Mouse (Mus musculus): ENCODE measurements around the gene Matn1. TPM values are rescaled to one million over a fixed set of nuclear protein-coding genes. Genes with fewer than 3 reads are reported as not detected.

Gene Matn1
- polyA plus RNA-seq, 1 experiment from 2014 or later: not detected

DNA sequence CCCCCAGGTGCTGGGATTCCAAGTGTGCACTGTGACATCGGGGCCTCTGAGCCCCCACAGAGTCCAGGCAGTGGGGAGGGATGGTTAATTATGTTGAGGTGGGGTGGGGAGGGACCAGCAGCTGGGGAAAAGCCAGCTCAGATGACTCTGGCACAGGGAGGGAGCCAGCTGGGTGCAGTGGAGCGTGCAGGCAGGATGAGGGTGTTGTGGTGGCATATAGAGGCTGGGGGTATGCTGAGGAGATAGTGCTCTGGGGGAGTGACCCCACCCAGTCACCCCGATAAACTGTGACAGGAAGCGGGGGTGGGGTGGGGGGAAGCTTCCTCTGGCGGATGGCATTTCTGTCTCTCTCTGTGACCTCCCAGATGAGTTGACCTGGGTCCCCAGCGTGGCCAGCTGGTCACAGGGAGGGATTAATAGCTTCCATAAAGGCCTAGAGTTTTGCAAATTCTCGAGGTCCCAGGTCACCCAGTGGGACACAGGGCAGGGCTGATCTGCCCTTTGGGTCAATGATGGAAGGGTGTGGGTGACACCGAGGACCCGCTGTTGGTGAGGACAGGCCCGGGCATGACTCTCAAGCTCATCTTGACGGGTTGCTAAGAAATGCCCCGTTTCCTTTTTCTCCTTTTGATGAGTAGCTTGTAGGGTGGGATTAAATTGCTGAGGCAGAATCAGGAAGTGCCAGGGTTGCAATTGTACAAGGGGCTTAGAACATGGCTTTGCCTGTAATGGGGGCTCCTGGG lies 23.1 kb upstream of the Matn1 start:
- Histone ChIP-seq H3K9me3 (ENCODE audit: control insufficient read depth, low read length) (no peaks in the 10 kb centered on the region), H3K4me1 (replicated peaks; ENCODE audit: control insufficient read depth, insufficient read depth, low read length) (no peaks in the 10 kb centered on the region; the same call in 1 of the 2 replicates), H3K36me3 (ENCODE audit: control insufficient read depth, insufficient read depth, low read length) (no peaks in the 10 kb centered on the region), H3K9ac (ENCODE audit: low read length) (no peak overlapping the region), H3K27me3 (ENCODE audit: control insufficient read depth, insufficient read depth, low read length) (no peaks in the 10 kb centered on the region), H3K27ac (ENCODE audit: low read depth, low read length) (no peak overlapping the region), H3K4me2 (ENCODE audit: low read depth, low read length, severe bottlenecking) (no peak overlapping the region), H3K4me3 (ENCODE audit: low read depth, low read length) (no peak overlapping the region)
- DNase-seq (ENCODE audit: low spot score) (peak; percentile 60), ATAC-seq (replicated peaks; ENCODE audit: low FRiP score) (no peak)
- 38% methylated on average over 12 of the region's 12 CpGs for WGBS

DNA sequence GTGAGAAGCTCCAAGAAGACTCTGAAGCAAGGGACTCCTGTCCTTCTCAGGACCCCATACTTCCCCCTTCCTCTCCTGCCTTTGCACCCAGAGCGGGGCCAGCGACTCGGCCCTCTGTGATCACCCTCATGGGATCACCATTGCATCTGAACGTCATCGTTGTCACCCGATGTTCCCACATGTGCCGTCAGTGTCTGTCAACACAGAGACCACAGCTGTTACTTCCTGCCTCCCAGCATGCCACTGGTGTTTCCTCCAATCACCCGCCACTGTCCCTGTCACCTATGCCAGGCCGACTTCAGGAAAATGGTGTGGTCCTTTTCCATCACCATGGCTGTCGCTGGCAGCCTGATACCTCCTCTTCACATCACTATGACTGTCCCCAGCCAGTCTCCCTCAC lies 22.2 kb upstream of the Matn1 start:
- no peak for DNase-seq (ENCODE audit: low spot score)
- no peak overlapping the region for H3K9ac ChIP-seq (ENCODE audit: low read length)
- H3K4me3 ChIP-seq (ENCODE audit: low read depth, low read length): no peak overlapping the region
- H3K27me3 ChIP-seq (ENCODE audit: control insufficient read depth, insufficient read depth, low read length): no peaks in the 10 kb centered on the region
- WGBS: 87% methylated on average over 10 of the region's 10 CpGs
- no peaks in the 10 kb centered on the region; the same call in 1 of the 2 replicates for H3K4me1 ChIP-seq (replicated peaks; ENCODE audit: control insufficient read depth, insufficient read depth, low read length)
- H3K27ac ChIP-seq (ENCODE audit: low read depth, low read length): no peak overlapping the region
- no peaks in the 10 kb centered on the region for H3K9me3 ChIP-seq (ENCODE audit: control insufficient read depth, low read length)
- no peak for ATAC-seq (replicated peaks; ENCODE audit: low FRiP score)
- no peak overlapping the region for H3K4me2 ChIP-seq (ENCODE audit: low read depth, low read length, severe bottlenecking)
- no peaks in the 10 kb centered on the region for H3K36me3 ChIP-seq (ENCODE audit: control insufficient read depth, insufficient read depth, low read length)

- no peak for DNase-seq (ENCODE audit: low spot score)
- Histone ChIP-seq H3K36me3 (ENCODE audit: control insufficient read depth, insufficient read depth, low read length) (no peaks in the 10 kb centered on the region), H3K4me1 (replicated peaks; ENCODE audit: control insufficient read depth, insufficient read depth, low read length) (no peaks in the 10 kb centered on the region; the same call in 1 of the 2 replicates), H3K27me3 (ENCODE audit: control insufficient read depth, insufficient read depth, low read length) (no peaks in the 10 kb centered on the region), H3K4me2 (ENCODE audit: low read depth, low read length, severe bottlenecking) (no peak overlapping the region), H3K9ac (ENCODE audit: low read length) (no peak overlapping the region), H3K27ac (ENCODE audit: low read depth, low read length) (no peak overlapping the region), H3K9me3 (ENCODE audit: control insufficient read depth, low read length) (no peaks in the 10 kb centered on the region), H3K4me3 (ENCODE audit: low read depth, low read length) (no peak overlapping the region)
- ATAC-seq (replicated peaks; ENCODE audit: low FRiP score): no peak
- 56% methylated on average over 6 of the region's 6 CpGs for WGBS
These were observed 17.9 kb upstream of the Matn1 start for GRCm38 (mm10) chr4:130926274-130926673.

DNA sequence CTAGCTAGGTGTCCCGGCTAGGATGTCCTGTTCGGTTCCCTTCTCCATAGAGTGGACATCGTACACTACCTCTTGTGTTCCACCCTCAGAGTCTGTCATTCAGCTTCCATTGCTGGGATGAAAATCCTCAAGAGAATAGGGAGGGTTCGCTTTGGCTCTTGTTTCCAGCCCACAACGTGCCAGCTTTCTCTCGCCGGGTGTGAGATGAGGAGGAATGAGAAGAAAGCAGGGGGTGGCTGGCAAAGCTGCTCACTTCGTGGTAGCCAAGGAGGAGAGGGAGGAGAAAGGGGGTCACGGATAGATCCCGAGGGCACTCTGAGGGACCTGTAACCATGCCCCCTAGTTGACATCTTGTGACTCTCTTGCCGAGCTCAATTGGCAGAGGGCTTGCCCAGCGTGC lies 16.4 kb upstream of the Matn1 start:
- Histone ChIP-seq H3K4me3 (ENCODE audit: low read depth, low read length) (no peak overlapping the region), H3K9ac (ENCODE audit: low read length) (no peak overlapping the region), H3K27ac (ENCODE audit: low read depth, low read length) (no peak overlapping the region), H3K27me3 (ENCODE audit: control insufficient read depth, insufficient read depth, low read length) (no peaks in the 10 kb centered on the region), H3K9me3 (ENCODE audit: control insufficient read depth, low read length) (no peaks in the 10 kb centered on the region), H3K36me3 (ENCODE audit: control insufficient read depth, insufficient read depth, low read length) (no peaks in the 10 kb centered on the region), H3K4me1 (replicated peaks; ENCODE audit: control insufficient read depth, insufficient read depth, low read length) (no peaks in the 10 kb centered on the region), H3K4me2 (ENCODE audit: low read depth, low read length, severe bottlenecking) (no peak overlapping the region)
- 83% methylated on average over 12 of the region's 12 CpGs for WGBS
- no peak for DNase-seq (ENCODE audit: low spot score)
- no peak for ATAC-seq (replicated peaks; ENCODE audit: low FRiP score)

DNA sequence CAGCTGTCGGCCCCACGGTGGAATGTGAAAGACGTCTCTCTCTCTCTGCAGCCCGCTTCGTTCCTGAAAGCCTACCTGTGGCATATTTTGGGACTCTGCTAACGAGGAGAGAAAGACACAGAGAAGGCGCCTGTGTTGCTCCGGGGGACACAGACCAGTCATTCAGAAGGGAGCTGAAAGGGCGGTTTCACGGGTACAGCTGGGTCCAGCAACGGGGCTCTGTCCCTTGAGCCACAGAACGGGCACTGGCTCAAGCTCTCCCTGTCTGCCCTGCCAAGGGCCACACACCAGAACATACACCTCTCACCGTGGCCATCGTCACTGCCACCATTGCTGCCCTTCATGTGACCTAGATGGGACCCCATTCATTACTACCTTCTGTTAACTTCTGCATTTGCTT lies 1.5 kb upstream of the Matn1 start:
- ATAC-seq (replicated peaks; ENCODE audit: low FRiP score): no peak
- no peak overlapping the region for H3K4me3 ChIP-seq (ENCODE audit: low read depth, low read length)
- peaks cover 2% of the 10 kb centered on the region; the same call in 1 of the 2 replicates for H3K27me3 ChIP-seq (ENCODE audit: control insufficient read depth, insufficient read depth, low read length)
- no peak for DNase-seq (ENCODE audit: low spot score)
- WGBS: 56% methylated on average over 14 of the region's 14 CpGs
- H3K36me3 ChIP-seq (ENCODE audit: control insufficient read depth, insufficient read depth, low read length): no peaks in the 10 kb centered on the region
- no peaks in the 10 kb centered on the region for H3K9me3 ChIP-seq (ENCODE audit: control insufficient read depth, low read length)
- H3K4me2 ChIP-seq (ENCODE audit: low read depth, low read length, severe bottlenecking): no peak overlapping the region
- no peaks in the 10 kb centered on the region for H3K4me1 ChIP-seq (replicated peaks; ENCODE audit: control insufficient read depth, insufficient read depth, low read length)
- no peak overlapping the region for H3K27ac ChIP-seq (ENCODE audit: low read depth, low read length)
- no peak overlapping the region for H3K9ac ChIP-seq (ENCODE audit: low read length)

GRCm38 (mm10) chr4:130944779-130945178 lies 594 bp downstream of the Matn1 start:
- Histone ChIP-seq H3K4me2 (ENCODE audit: low read depth, low read length, severe bottlenecking) (no peak overlapping the region), H3K4me1 (replicated peaks; ENCODE audit: control insufficient read depth, insufficient read depth, low read length) (no peaks in the 10 kb centered on the region), H3K27ac (ENCODE audit: low read depth, low read length) (no peak overlapping the region), H3K36me3 (ENCODE audit: control insufficient read depth, insufficient read depth, low read length) (no peaks in the 10 kb centered on the region), H3K27me3 (ENCODE audit: control insufficient read depth, insufficient read depth, low read length) (peaks cover 2% of the 10 kb centered on the region; the same call in 1 of the 2 replicates), H3K9me3 (ENCODE audit: control insufficient read depth, low read length) (no peaks in the 10 kb centered on the region), H3K4me3 (ENCODE audit: low read depth, low read length) (no peak overlapping the region), H3K9ac (ENCODE audit: low read length) (no peak overlapping the region)
- WGBS: 90% methylated on average over 7 of the region's 7 CpGs
- ATAC-seq (replicated peaks; ENCODE audit: low FRiP score): no peak
- DNase-seq (ENCODE audit: low spot score): no peak

GRCm38 (mm10) chr4:130947094-130947647 lies 3.0 kb downstream of the Matn1 start:
- H3K4me1 ChIP-seq (replicated peaks; ENCODE audit: control insufficient read depth, insufficient read depth, low read length): no peaks in the 10 kb centered on the region
- no peaks in the 10 kb centered on the region for H3K36me3 ChIP-seq (ENCODE audit: control insufficient read depth, insufficient read depth, low read length)
- no peak overlapping the region for H3K4me2 ChIP-seq (ENCODE audit: low read depth, low read length, severe bottlenecking)
- 25% methylated on average over 13 of the region's 13 CpGs for WGBS
- H3K27ac ChIP-seq (ENCODE audit: low read depth, low read length): no peak overlapping the region
- H3K9ac ChIP-seq (ENCODE audit: low read length): no peak overlapping the region
- no peak overlapping the region for H3K4me3 ChIP-seq (ENCODE audit: low read depth, low read length)
- ATAC-seq (replicated peaks; ENCODE audit: low FRiP score) (0 out of 2 replicates have a peak, but pooled peaks have one; percentile 36), DNase-seq (ENCODE audit: low spot score) (peak; percentile 64)
- H3K27me3 ChIP-seq (ENCODE audit: control insufficient read depth, insufficient read depth, low read length): peaks cover 2% of the 10 kb centered on the region; the same call in 1 of the 2 replicates
- H3K9me3 ChIP-seq (ENCODE audit: control insufficient read depth, low read length): no peaks in the 10 kb centered on the region

GRCm38 (mm10) chr4:130949821-130950384 lies 5.7 kb downstream of the Matn1 start:
- Histone ChIP-seq H3K27ac (ENCODE audit: low read depth, low read length) (no peak overlapping the region), H3K36me3 (ENCODE audit: control insufficient read depth, insufficient read depth, low read length) (no peaks in the 10 kb centered on the region), H3K9ac (ENCODE audit: low read length) (no peak overlapping the region), H3K4me1 (replicated peaks; ENCODE audit: control insufficient read depth, insufficient read depth, low read length) (no peaks in the 10 kb centered on the region), H3K9me3 (ENCODE audit: control insufficient read depth, low read length) (no peaks in the 10 kb centered on the region), H3K4me3 (ENCODE audit: low read depth, low read length) (no peak overlapping the region), H3K4me2 (ENCODE audit: low read depth, low read length, severe bottlenecking) (no peak overlapping the region), H3K27me3 (ENCODE audit: control insufficient read depth, insufficient read depth, low read length) (no peaks in the 10 kb centered on the region)
- ATAC-seq (replicated peaks; ENCODE audit: low FRiP score): no peak
- 87% methylated on average over 35 of the region's 35 CpGs for WGBS
- no peak for DNase-seq (ENCODE audit: low spot score)

Measured in forebrain, embryonic 11.5 days (tissue).